9 mouse cellular contexts compared by ENCODE assay signal in genomic region chr11:5522798-5523415, GRCm38 (mm10). TPM values are rescaled to one million over a fixed set of nuclear protein-coding genes. Genes with fewer than 3 reads are reported as not detected.
DNase-seq lines count a peak whose midpoint lies in the region; ATAC-seq and TF ChIP-seq lines count a peak whose summit lies in the region.
"Had no signal": no experiment of that assay in that cellular context is flagged by ENCODE, and none has a peak within 500 bp of the region (broad histone marks: within the 10 kb centered on the region; RNA-seq: fewer than 3 reads in every experiment).

No protein-coding gene starts in this region.

- 94% methylated on average over 11 of the region's 11 CpGs for WGBS in forebrain, embryonic 10.5 days
- 86% methylated on average over 11 of the region's 11 CpGs for WGBS in forebrain, embryonic 16.5 days
- 86% methylated on average over 11 of the region's 11 CpGs for WGBS in limb, embryonic 14.5 days
- WGBS in stomach, embryonic 15.5 days, result 82% methylated on average over 11 of the region's 11 CpGs

- no peak overlapping the region for H3K27ac ChIP-seq in forebrain, embryonic 10.5 days
- H3K27ac ChIP-seq in forebrain, embryonic 16.5 days (ENCODE audit: low read length), result no peak overlapping the region
- H3K27ac ChIP-seq in limb, embryonic 14.5 days (replicated peaks; ENCODE audit: low read depth, low read length), result no peak overlapping the region
- 0 out of 2 replicates have a peak overlapping the region, but pooled peaks have one; percentile 19 for H3K27ac ChIP-seq in stomach, embryonic 15.5 days

- H3K27me3 ChIP-seq in forebrain, embryonic 10.5 days (ENCODE audit: poor library complexity, severe bottlenecking), result no peaks in the 10 kb centered on the region
- H3K27me3 ChIP-seq in forebrain, embryonic 16.5 days (replicated peaks; ENCODE audit: control insufficient read depth, insufficient read depth, low read length), result no peaks in the 10 kb centered on the region
- no peaks in the 10 kb centered on the region for H3K27me3 ChIP-seq in megakaryocyte, embryonic 14.5 days (replicated peaks)
- no peaks in the 10 kb centered on the region for H3K27me3 ChIP-seq in limb, embryonic 14.5 days (ENCODE audit: control insufficient read depth, insufficient read depth, low read length)
- H3K27me3 ChIP-seq in stomach, embryonic 15.5 days (replicated peaks), result no peaks in the 10 kb centered on the region

- no peak for TF ChIP-seq POLR2A in limb, embryonic 14.5 days (IDR thresholded peaks at IDR 0.05; ENCODE audit: borderline replicate concordance, extremely low read depth, insufficient read depth, insufficient read length)

- no peak overlapping the region for H3K9ac ChIP-seq in forebrain, embryonic 16.5 days (replicated peaks; ENCODE audit: low read depth, low read length)
- peak overlapping the region; percentile 31; the same call in 1 of the 2 replicates for H3K9ac ChIP-seq in limb, embryonic 14.5 days (ENCODE audit: low read depth, low read length, severe bottlenecking)
- peak overlapping the region; percentile 6; the same call in 1 of the 2 replicates for H3K9ac ChIP-seq in stomach, embryonic 15.5 days

- peaks cover 23% of the 10 kb centered on the region for H3K4me1 ChIP-seq in forebrain, embryonic 10.5 days
- peaks cover 13% of the 10 kb centered on the region for H3K4me1 ChIP-seq in forebrain, embryonic 16.5 days (replicated peaks; ENCODE audit: control insufficient read depth, insufficient read depth, low read length)
- H3K4me1 ChIP-seq in megakaryocyte, embryonic 14.5 days, result peaks cover 48% of the 10 kb centered on the region
- H3K4me1 ChIP-seq in limb, embryonic 14.5 days (ENCODE audit: control insufficient read depth, insufficient read depth, low read length), result peaks cover 11% of the 10 kb centered on the region
- peaks cover 26% of the 10 kb centered on the region for H3K4me1 ChIP-seq in stomach, embryonic 15.5 days

- H3K36me3 ChIP-seq in forebrain, embryonic 10.5 days (replicated peaks), result peaks cover 57% of the 10 kb centered on the region
- H3K36me3 ChIP-seq in forebrain, embryonic 16.5 days (ENCODE audit: control insufficient read depth, insufficient read depth), result peaks cover 14% of the 10 kb centered on the region
- H3K36me3 ChIP-seq in megakaryocyte, embryonic 14.5 days (replicated peaks; ENCODE audit: low read length), result peaks cover 60% of the 10 kb centered on the region
- peaks cover 51% of the 10 kb centered on the region for H3K36me3 ChIP-seq in limb, embryonic 14.5 days (ENCODE audit: control insufficient read depth, insufficient read depth, low read length)
- peaks cover 30% of the 10 kb centered on the region for H3K36me3 ChIP-seq in stomach, embryonic 15.5 days

- no peak for DNase-seq in forebrain, embryonic 10.5 days (ENCODE audit: extremely low spot score, low spot score)
- DNase-seq in limb, embryonic 14.5 days (ENCODE audit: low spot score), result no peak
- DNase-seq in layer of hippocampus, adult 9-11 months, result no peak
- DNase-seq in cerebellum, adult 18-20 months, result no peak
- DNase-seq: adrenal gland, postnatal 14 days had no signal

- H3K4me3 ChIP-seq in forebrain, embryonic 10.5 days, result peak overlapping the region; percentile 95; the same call in 1 of the 2 replicates
- no peak overlapping the region for H3K4me3 ChIP-seq in forebrain, embryonic 16.5 days (replicated peaks; ENCODE audit: low read length)
- H3K4me3 ChIP-seq in megakaryocyte, embryonic 14.5 days (replicated peaks), result peak overlapping the region; percentile 99
- peak overlapping the region; percentile 99 for H3K4me3 ChIP-seq in limb, embryonic 14.5 days (replicated peaks; ENCODE audit: low read length)
- H3K4me3 ChIP-seq in stomach, embryonic 15.5 days (replicated peaks), result peak overlapping the region; percentile 75

- H3K4me2 ChIP-seq in forebrain, embryonic 16.5 days (ENCODE audit: low read length), result no peak overlapping the region
- H3K4me2 ChIP-seq in limb, embryonic 14.5 days (replicated peaks; ENCODE audit: low read depth, low read length, severe bottlenecking), result peak overlapping the region; percentile 55
- peak overlapping the region; percentile 63 for H3K4me2 ChIP-seq in stomach, embryonic 15.5 days

- no peaks in the 10 kb centered on the region for H3K9me3 ChIP-seq in forebrain, embryonic 10.5 days
- no peaks in the 10 kb centered on the region for H3K9me3 ChIP-seq in forebrain, embryonic 16.5 days (ENCODE audit: control insufficient read depth, low read length)
- no peaks in the 10 kb centered on the region for H3K9me3 ChIP-seq in megakaryocyte, embryonic 14.5 days
- H3K9me3 ChIP-seq in limb, embryonic 14.5 days (ENCODE audit: control insufficient read depth, low read length), result no peaks in the 10 kb centered on the region
- H3K9me3 ChIP-seq in stomach, embryonic 15.5 days, result no peaks in the 10 kb centered on the region

- ATAC-seq in forebrain, embryonic 16.5 days, result no peak
- ATAC-seq in megakaryocyte, adult 5-6 weeks (ENCODE audit: poor library complexity, severe bottlenecking), result no peak
- ATAC-seq in limb, embryonic 14.5 days (ENCODE audit: low FRiP score, low read depth), result no peak
- ATAC-seq in stomach, embryonic 15.5 days (ENCODE audit: insufficient read depth, low FRiP score, low read depth), result no peak

RNA-seq across cellular contexts. Expression of gene Xbp1, which starts 2.4 kb away (rescaled TPM):
- polyA plus RNA-seq in forebrain, embryonic 10.5 days (2016; fragmentation: Nextera tagmentation; extraction: Ambion mirVana), result 93.9 and 99.6 TPM in 2 replicates
- polyA plus RNA-seq in forebrain, embryonic 16.5 days (2015; fragmentation: Nextera tagmentation; extraction: Ambion mirVana), result 135 and 146 TPM in 2 replicates
- polyA plus RNA-seq in megakaryocyte, embryonic 14.5 days (2012; ENCODE audit: insufficient read depth, low replicate concordance), result 49.2 and 62.7 TPM in 2 replicates
- 247 and 251 TPM in 2 replicates for total RNA-seq in megakaryocyte, adult 5-6 weeks (2015)
- 169 and 186 TPM in 2 replicates for total RNA-seq in megakaryocyte, adult 5-6 weeks (2017)
- 97.3 and 105 TPM in 2 replicates for polyA plus RNA-seq in limb, embryonic 14.5 days (2012; rRNA removed)
- 182 and 200 TPM in 2 replicates for polyA plus RNA-seq in limb, embryonic 14.5 days (2014; fragmentation: Nextera tagmentation; extraction: Ambion mirVana)
- 289 and 305 TPM in 2 replicates for polyA plus RNA-seq in stomach, embryonic 15.5 days (2015; fragmentation: Nextera tagmentation; extraction: Ambion mirVana)

RNA-seq across cellular contexts. Expression of gene Ccdc117, which starts 19.1 kb away (rescaled TPM):
- 21.5 and 27.2 TPM in 2 replicates for polyA plus RNA-seq in forebrain, embryonic 10.5 days (2016; fragmentation: Nextera tagmentation; extraction: Ambion mirVana)
- 12.3 and 15.5 TPM in 2 replicates for polyA plus RNA-seq in forebrain, embryonic 16.5 days (2015; fragmentation: Nextera tagmentation; extraction: Ambion mirVana)
- 1.2 TPM in 1 of 2 replicates, not detected in the other for polyA plus RNA-seq in megakaryocyte, embryonic 14.5 days (2012; ENCODE audit: insufficient read depth, low replicate concordance)
- 13.1 and 13.5 TPM in 2 replicates for total RNA-seq in megakaryocyte, adult 5-6 weeks (2015)
- 21.4 and 25.0 TPM in 2 replicates for total RNA-seq in megakaryocyte, adult 5-6 weeks (2017)
- 18.9 and 19.6 TPM in 2 replicates for polyA plus RNA-seq in limb, embryonic 14.5 days (2012; rRNA removed)
- polyA plus RNA-seq in limb, embryonic 14.5 days (2014; fragmentation: Nextera tagmentation; extraction: Ambion mirVana), result 20.9 and 21.8 TPM in 2 replicates
- polyA plus RNA-seq in stomach, embryonic 15.5 days (2015; fragmentation: Nextera tagmentation; extraction: Ambion mirVana), result 17.1 and 18.8 TPM in 2 replicates

RNA-seq across cellular contexts. Expression of gene Ankrd36, which starts 46.6 kb away (rescaled TPM):
- not detected in 2 replicates for polyA plus RNA-seq in forebrain, embryonic 10.5 days (2016; fragmentation: Nextera tagmentation; extraction: Ambion mirVana)
- polyA plus RNA-seq in forebrain, embryonic 16.5 days (2015; fragmentation: Nextera tagmentation; extraction: Ambion mirVana), result not detected in 2 replicates
- polyA plus RNA-seq in megakaryocyte, embryonic 14.5 days (2012; ENCODE audit: insufficient read depth, low replicate concordance), result 0.19 TPM in 1 of 2 replicates, not detected in the other
- total RNA-seq in megakaryocyte, adult 5-6 weeks (2015), result not detected in 2 replicates
- not detected in 2 replicates for total RNA-seq in megakaryocyte, adult 5-6 weeks (2017)
- 0.03 TPM in 1 of 2 replicates, not detected in the other for polyA plus RNA-seq in limb, embryonic 14.5 days (2012; rRNA removed)
- not detected in 2 replicates for polyA plus RNA-seq in limb, embryonic 14.5 days (2014; fragmentation: Nextera tagmentation; extraction: Ambion mirVana)
- polyA plus RNA-seq in stomach, embryonic 15.5 days (2015; fragmentation: Nextera tagmentation; extraction: Ambion mirVana), result 0.40 TPM in 1 of 2 replicates, not detected in the other
- total RNA-seq: adrenal gland, postnatal 14 days had no signal
